Mouse (Mus musculus) embryonic stem cell, embryonic (primary cell): ENCODE measurements at regions not wholly inside any gene's neighbourhood (a gene's known extent, or its start where the extent isn't known, plus 50 kb on each side); places are given as distances from the start of the nearest gene placed in this dataset.
"Not testable (repeated sequence)": the region's sequence is repeated elsewhere in the genome, so short reads cannot be mapped to it uniquely, and the experiment has no call there.

Experiments used
- CTCF ChIA-PET, 4 experiments: fragments of 300-600 bp in 2 of 4; fragments of 350-600 bp in 2 of 4; sonication (Branson Sonifier 250); formaldehyde crosslinking; loops; one replicate each; lab custom pipeline; 2022; ENCODE audit warnings: inconsistent platforms in 2 of 4; lab: Charles Lee
- POLR2A ChIA-PET, 4 experiments: fragments of 300-600 bp in 2 of 4; fragments of 350-600 bp in 2 of 4; sonication (Branson Sonifier 250); formaldehyde crosslinking; loops; one replicate each; lab custom pipeline; 2022; ENCODE audit warnings: antibody characterized with exemption in 4 of 4, inconsistent platforms in 1 of 4; lab: Charles Lee

GRCm38 (mm10) chr12:20196386-20196785 is 242.1 kb downstream of the Gm21863 start:
- POLR2A ChIA-PET = interaction anchor here in 1 of 4 experiments (0.6 kb wide), 1 partner anchor 116 kb away, joined by 4 read pairs; no protein-coding TSS in a partner anchor
- CTCF ChIA-PET = not testable (repeated sequence)

GRCm38 (mm10) chr12:20196905-20197304 is 242.6 kb downstream of the Gm21863 start:
- POLR2A ChIA-PET = interaction anchor here in 1 of 4 experiments (0.6 kb wide), 1 partner anchor 115 kb away, joined by 4 read pairs; no protein-coding TSS in a partner anchor
- CTCF ChIA-PET = not testable (repeated sequence)

DNA sequence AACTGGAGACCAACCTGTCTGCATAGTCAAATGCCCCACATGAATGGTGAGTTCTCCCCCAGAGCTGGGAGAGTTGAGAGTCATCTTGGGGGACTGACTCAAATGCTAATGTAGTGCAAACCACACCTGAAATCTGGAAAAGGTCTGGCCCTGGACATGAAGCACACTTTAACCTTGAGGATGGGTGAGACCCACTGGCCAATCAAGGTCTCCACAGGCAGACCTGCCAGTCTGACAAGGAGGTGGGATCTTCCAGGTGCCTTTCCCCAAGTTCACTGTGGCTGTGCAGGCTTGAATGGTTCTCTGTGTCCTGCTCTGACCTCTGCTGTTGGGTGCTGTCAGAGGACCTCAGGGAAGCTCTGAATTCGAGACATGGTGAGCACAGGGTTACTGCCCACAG is 269.6 kb downstream of the Gm21863 start:
- CTCF ChIA-PET = interaction anchor here in 1 of 4 experiments (0.6 kb wide), 1 partner anchor 507 kb away, joined by 3 read pairs; no protein-coding TSS in a partner anchor

GRCm38 (mm10) chr12:20226831-20227230 is 272.5 kb downstream of the Gm21863 start:
- CTCF ChIA-PET, POLR2A ChIA-PET: not testable (repeated sequence)

More for the DNA sequence above, 269.6 kb downstream of the Gm21863 start:
- POLR2A ChIA-PET = not testable (repeated sequence)

GRCm38 (mm10) chr12:20227427-20228160 is 273.3 kb downstream of the Gm21863 start:
- CTCF ChIA-PET, POLR2A ChIA-PET: not testable (repeated sequence)

DNA sequence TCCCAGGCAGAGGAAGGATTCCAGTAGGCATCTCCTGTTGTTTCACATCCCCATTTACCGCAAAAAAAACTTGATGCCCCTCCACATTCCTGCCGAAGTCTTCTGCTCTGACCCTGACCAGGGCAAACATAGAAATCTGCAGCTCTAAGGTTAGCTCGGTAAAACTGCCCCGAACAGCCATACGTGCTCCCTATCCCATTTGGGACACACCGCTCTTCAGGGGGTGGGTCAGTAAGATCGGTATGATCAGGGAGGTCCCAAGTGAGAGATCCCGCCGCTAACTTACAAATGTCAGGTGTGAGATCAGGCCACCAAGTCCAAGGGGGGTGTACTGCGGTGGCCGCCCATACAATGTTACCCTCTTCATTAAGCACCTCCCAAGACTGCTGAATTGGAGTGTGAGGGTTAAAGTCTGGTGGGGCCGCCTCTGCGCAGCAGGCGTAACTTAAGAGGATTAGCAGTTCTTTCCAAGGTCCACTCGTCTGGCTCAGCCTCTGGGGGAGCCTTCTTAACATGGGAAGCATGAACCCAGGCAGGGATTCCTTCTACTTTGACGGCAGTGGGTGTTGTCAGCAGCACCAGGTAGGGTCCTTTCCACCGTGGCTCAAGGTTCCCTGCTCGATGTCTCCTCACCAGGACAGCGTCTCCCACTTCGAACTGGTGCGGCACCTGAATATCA is 274.2 kb downstream of the Gm21863 start:
- CTCF ChIA-PET, POLR2A ChIA-PET: not testable (repeated sequence)

DNA sequence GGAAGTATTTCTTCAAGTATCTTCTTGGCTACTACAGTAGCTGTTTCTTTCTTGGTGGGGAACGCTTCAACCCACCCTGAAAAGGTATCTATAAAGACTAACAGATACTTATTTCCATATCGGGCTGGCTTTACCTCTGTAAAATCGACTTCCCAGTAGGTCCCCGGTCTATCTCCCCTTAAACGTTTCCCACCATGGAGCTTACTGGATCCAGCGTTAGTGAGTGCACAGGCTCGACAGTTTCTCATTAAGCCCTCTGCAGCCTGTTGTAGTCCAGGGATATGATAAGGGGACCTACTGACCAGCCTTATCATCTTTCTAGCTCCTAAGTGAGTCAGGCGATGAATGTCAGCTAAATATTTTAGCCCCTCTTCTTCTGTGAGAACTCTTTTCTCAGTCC is 275.1 kb downstream of the Gm21863 start:
- POLR2A ChIA-PET, CTCF ChIA-PET: not testable (repeated sequence)

DNA sequence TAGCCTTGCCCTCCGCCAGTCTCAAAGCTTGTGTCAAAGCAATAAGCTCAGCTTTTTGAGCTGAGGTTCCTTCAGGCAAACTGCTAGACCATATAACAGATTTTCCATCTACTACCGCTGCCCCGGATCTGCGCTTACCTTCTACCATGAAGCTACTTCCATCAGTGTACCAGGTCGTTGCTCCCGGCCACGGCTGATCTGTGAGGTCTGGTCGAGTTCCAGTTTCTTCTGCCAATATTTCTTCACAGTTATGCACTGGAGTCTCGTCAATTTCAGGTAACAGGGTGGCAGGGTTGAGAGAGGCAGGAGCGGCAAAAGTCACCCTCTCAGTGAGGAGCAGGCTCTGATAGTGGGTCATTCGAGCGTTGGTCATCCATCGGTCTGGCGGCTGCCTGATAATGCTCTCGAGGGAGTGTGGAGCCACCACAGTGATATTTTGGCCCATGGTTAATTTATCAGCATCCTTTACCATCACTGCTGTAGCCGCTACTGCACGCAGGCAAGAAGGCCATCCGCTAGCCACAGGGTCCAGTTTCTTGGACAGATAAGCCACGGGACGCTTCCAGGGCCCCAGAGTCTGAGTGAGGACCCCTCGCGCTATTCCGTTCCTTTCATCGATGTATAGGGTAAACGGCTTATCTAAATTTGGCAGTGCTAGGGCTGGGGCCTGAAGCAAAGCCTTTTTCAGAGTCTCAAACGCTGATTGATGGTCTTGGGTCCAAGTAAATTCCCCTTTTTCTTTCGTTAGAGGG is 276.0 kb downstream of the Gm21863 start:
- ChIA-PET CTCF (no interaction called here), POLR2A (no interaction called here)

GRCm38 (mm10) chr12:20230893-20231235 is 276.6 kb downstream of the Gm21863 start:
- ChIA-PET POLR2A (no interaction called here), CTCF (no interaction called here)

DNA sequence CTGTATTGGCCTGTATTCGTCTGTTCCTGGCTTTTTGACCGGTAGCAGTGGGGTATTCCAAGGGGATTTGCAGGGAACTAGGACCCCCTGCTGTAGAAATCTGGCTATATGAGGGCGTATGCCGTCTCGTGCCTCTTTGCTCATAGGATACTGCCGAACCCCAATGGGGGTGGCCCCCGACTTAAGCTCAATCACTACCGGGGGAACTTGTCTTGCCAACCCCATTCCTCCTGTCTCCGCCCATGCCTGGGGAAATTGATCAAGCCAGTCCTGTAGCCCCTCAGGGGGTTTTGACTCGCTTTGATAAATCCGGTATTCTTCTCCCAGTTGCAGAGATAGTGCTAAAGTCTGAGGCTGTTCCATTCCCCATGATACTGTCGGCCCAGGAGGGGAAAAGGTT is 277.2 kb downstream of the Gm21863 start:
- ChIA-PET CTCF (no interaction called here), POLR2A (no interaction called here)

DNA sequence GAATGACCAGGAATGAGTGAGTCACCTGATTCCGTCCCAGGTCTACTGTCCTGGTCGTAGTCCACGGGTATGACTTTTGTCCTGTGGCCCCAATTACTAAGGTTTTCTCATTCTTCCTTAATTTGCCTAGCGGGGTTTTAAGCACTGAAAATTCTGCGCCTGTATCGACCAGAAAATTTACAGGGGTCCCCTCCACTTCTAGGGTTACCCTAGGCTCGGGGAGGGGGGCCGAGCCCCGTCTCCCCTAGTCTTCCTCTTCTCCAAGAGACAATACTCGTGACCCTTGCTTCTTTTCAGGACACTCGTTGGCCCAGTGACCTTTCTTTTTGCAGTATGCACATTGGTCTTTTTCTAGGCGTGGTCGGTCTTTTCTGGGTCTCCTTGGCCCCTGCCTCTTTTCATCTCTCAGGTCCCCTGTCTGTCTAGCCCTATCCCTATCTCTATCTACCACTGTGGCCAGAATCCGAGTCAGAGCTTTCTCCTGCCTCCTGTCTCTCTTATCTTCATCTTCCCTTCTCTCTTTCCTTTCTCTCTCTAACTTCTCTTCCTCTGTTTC is 277.8 kb downstream of the Gm21863 start:
- POLR2A ChIA-PET = no interaction called here
- CTCF ChIA-PET = no interaction called here

DNA sequence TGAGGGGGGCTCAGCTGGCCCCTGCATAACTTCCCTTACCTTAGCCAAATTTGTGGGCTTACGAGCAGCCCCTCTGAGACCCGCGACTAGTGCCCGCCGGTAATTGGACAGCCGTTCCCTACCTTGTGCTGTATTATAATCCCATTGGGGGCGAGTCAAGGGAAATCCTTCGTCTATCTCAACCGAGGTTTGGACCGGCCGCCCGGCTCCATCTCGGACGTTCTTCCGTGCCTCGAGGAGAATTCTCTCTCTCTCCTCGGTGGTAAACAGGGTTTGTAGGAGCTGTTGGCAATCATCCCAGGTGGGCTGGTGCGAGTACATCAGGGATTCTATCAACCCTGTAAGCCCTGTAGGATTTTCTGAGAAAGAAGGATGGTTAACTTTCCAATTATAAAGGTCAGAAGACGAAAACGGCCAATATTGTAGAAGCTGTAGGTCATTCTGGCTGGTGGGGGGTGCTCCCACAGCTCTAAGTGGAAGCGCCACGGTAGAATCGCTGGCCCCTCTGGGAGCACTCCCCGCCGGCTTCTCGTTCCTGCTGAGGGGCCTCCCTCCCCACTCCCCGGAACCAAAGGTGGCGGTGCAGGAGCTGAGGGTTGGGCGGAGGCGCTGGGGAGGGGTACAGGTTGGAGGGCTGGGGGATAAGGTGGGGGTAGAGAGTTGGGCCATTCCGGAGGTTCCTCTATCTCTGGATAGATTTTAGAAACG is 278.6 kb downstream of the Gm21863 start:
- POLR2A ChIA-PET = no interaction called here

GRCm38 (mm10) chr12:20233454-20233831 is 279.1 kb downstream of the Gm21863 start:
- CTCF ChIA-PET = no interaction called here
- POLR2A ChIA-PET = no interaction called here

More for the DNA sequence above, 278.6 kb downstream of the Gm21863 start:
- CTCF ChIA-PET = no interaction called here

GRCm38 (mm10) chr12:20233871-20234307 is 279.6 kb downstream of the Gm21863 start:
- POLR2A ChIA-PET = no interaction called here
- CTCF ChIA-PET = no interaction called here
